Mouse (Mus musculus) forebrain, postnatal 0 days (tissue): ENCODE results near the gene Far2. TPM values are rescaled to one million over a fixed set of nuclear protein-coding genes. Genes with fewer than 3 reads are reported as not detected.
"Not testable (repeated sequence)": the region's sequence is repeated elsewhere in the genome, so short reads cannot be mapped to it uniquely, and the experiment has no call there.

Experiments
- ATAC-seq: fragments of 200-750 bp; cut with Nextera tagmentation; 2 replicates; pipeline ENCODE4 v1.8.0; 2017; ENCODE audit warnings: mild to moderate bottlenecking, moderate library complexity
- DNase-seq: peaks from one replicate; pipeline ENCODE4 v3.0.0-alpha.2; 2015
- H3K27ac ChIP-seq: fragments of 300-500 bp; sonication (generic); 2 replicates; pipeline ENCODE4 v1.5.1; 2014; ENCODE audit warnings: low read depth, mild to moderate bottlenecking, antibody characterized with exemption, low read length, moderate library complexity, mixed read lengths
- H3K27me3 ChIP-seq: fragments of 300-500 bp; sonication (generic); 2 replicates; pipeline ENCODE4 v1.6.1; 2014; ENCODE audit warnings: mild to moderate bottlenecking, low read length, mixed read lengths; ENCODE audit not compliant: insufficient read depth
- H3K36me3 ChIP-seq: fragments of 300-500 bp; sonication (generic); 2 replicates; pipeline ENCODE4 v1.6.1; 2014; ENCODE audit warnings: mild to moderate bottlenecking, moderate library complexity; ENCODE audit not compliant: insufficient read depth
- H3K4me1 ChIP-seq: fragments of 300-500 bp; sonication (generic); 2 replicates; pipeline ENCODE4 v1.6.1; 2014; ENCODE audit warnings: antibody characterized with exemption; ENCODE audit not compliant: insufficient read depth
- H3K4me2 ChIP-seq: fragments of 300-500 bp; sonication (generic); 2 replicates; pipeline ENCODE4 v1.6.1; 2014; ENCODE audit warnings: low read depth, mild to moderate bottlenecking, moderate library complexity
- H3K4me3 ChIP-seq: fragments of 300-500 bp; sonication (generic); 2 replicates; pipeline ENCODE4 v1.5.1; 2014; ENCODE audit warnings: low read depth, low read length, mixed read lengths
- H3K9ac ChIP-seq: fragments of 300-500 bp; sonication (generic); 2 replicates; pipeline ENCODE4 v1.6.1; 2014; ENCODE audit warnings: mild to moderate bottlenecking
- H3K9me3 ChIP-seq: fragments of 300-500 bp; sonication (generic); 2 replicates; pipeline ENCODE4 v1.6.1; 2016; ENCODE audit warnings: low read length
- CTCF ChIP-seq: sonication (generic); IDR thresholded peaks from 2 replicates; pipeline ENCODE4 v1.5.1; 2016; ENCODE audit warnings: antibody characterized with exemption, control low read depth, low read depth
- WGBS: fragments of 180-500 bp; shearing (Covaris S2); extraction: QIAGEN DNeasy Blood & Tissue Kit; methylation state at CpG from one replicate; pipeline ENCODE4 v1.1.7; 2014; 5-methylcytosine and 5-hydroxymethylcytosine counted together
- polyA plus RNA-seq: library from polyadenylated mRNA; unstranded; fragments of >200 nt; fragmentation: Nextera tagmentation; extraction: Ambion mirVana; gene quantifications from 2 replicates; pipeline ENCODE4 v1.2.1, GENCODE M21; 2015
- total RNA-seq: library from RNA; depleted of rRNA; stranded (reverse); fragments of >200 nt; gene quantifications from 2 replicates; pipeline ENCODE4 v1.2.3, GENCODE M21; 2014

The Far2 gene
- total and polyA plus RNA-seq, 2 experiments from 2014 or later = 29.5 to 34.0 TPM

- H3K27me3 ChIP-seq = no peaks in the 10 kb centered on the region
- H3K9ac ChIP-seq = no peak overlapping the region
- no peaks in the 10 kb centered on the region for H3K4me1 ChIP-seq
- no peaks in the 10 kb centered on the region for H3K36me3 ChIP-seq
- 64% methylated on average over 3 of the region's 3 CpGs for WGBS
- TF ChIP-seq CTCF = no peak
- DNase-seq (no peak), ATAC-seq (no peak)
- H3K27ac ChIP-seq = no peak overlapping the region
- H3K4me3 ChIP-seq = no peak overlapping the region
- H3K9me3 ChIP-seq = no peaks in the 10 kb centered on the region
- H3K4me2 ChIP-seq = no peak overlapping the region
Measured at GRCm38 (mm10) chr6:148116907-148117306, 69.8 kb downstream of the Far2 start.

GRCm38 (mm10) chr6:148117696-148118095, 70.6 kb downstream of the Far2 start:
- Histone ChIP-seq H3K9me3 (no peaks in the 10 kb centered on the region), H3K27me3 (no peaks in the 10 kb centered on the region), H3K27ac (no peak overlapping the region), H3K9ac (no peak overlapping the region), H3K4me1 (no peaks in the 10 kb centered on the region), H3K4me2 (no peak overlapping the region), H3K36me3 (no peaks in the 10 kb centered on the region), H3K4me3 (no peak overlapping the region)
- WGBS = 100% methylated on average over 1 of the region's 1 CpGs
- no peak for ATAC-seq
- DNase-seq = no peak
- TF ChIP-seq CTCF = no peak

DNA sequence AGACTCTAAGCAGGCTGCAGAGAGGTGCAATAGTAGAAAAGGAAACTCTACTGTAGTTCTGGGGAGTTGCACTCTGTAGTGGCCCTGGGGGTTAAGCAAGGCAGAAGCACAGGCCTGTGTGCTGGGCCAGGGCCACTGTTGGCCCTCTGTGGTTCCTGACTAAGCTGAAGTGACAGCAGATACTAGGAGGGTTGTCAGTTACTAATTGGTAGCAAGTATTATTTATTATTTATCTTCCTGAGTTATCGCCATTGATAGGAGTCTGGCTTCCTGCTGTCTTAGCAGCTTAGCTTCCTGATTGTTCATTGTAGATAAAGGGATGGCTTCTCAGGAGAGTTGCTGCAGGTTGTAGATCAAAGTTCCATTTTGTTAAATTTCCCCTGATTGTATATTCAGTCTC, 73.6 kb downstream of the Far2 start:
- Histone ChIP-seq H3K27me3 (no peaks in the 10 kb centered on the region), H3K4me2 (no peak overlapping the region), H3K9me3 (no peaks in the 10 kb centered on the region), H3K9ac (no peak overlapping the region), H3K4me3 (no peak overlapping the region), H3K36me3 (no peaks in the 10 kb centered on the region), H3K4me1 (no peaks in the 10 kb centered on the region), H3K27ac (no peak overlapping the region)
- TF ChIP-seq CTCF = no peak
- DNase-seq (no peak), ATAC-seq (no peak)
- 83% methylated on average over 1 of the region's 1 CpGs for WGBS

GRCm38 (mm10) chr6:148126851-148127250, 79.8 kb downstream of the Far2 start:
- not testable (repeated sequence) for DNase-seq, H3K27me3 ChIP-seq, H3K9me3 ChIP-seq, H3K4me2 ChIP-seq, H3K36me3 ChIP-seq, H3K27ac ChIP-seq, H3K9ac ChIP-seq, ATAC-seq, H3K4me1 ChIP-seq, H3K4me3 ChIP-seq
- 77% methylated on average over 10 of the region's 10 CpGs for WGBS

DNA sequence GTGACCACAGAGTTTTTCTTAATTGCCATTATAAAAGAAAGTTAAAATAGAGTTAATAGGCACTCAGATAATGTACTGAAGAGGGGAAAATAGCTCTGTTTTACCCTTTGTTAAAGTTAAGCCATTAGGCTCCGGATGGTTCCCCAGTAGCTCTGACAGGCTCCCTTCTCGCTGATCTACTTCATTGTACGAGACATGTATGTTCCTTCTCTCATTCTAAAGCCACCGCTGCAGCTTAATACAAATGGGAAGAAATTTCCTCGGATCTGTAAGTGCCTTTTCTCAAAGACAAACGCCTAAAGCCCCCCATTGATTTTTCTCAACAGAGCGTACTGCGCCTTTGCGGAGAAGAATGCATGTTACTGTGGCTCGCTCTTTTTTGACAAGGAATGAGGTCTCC, 85.3 kb downstream of the Far2 start:
- ATAC-seq (peak; percentile 66; the same call in 1 of the 2 replicates), DNase-seq (peak; percentile 10)
- H3K27me3 ChIP-seq = no peaks in the 10 kb centered on the region
- WGBS = 13% methylated on average over 10 of the region's 10 CpGs
- H3K27ac ChIP-seq = no peak overlapping the region
- no peak overlapping the region for H3K4me3 ChIP-seq
- TF ChIP-seq CTCF = no peak
- H3K36me3 ChIP-seq = no peaks in the 10 kb centered on the region
- H3K4me1 ChIP-seq = no peaks in the 10 kb centered on the region
- no peaks in the 10 kb centered on the region for H3K9me3 ChIP-seq
- H3K9ac ChIP-seq = no peak overlapping the region
- H3K4me2 ChIP-seq = no peak overlapping the region

GRCm38 (mm10) chr6:148133536-148133935, 86.5 kb downstream of the Far2 start:
- peak; percentile 61 for ATAC-seq
- no peaks in the 10 kb centered on the region for H3K9me3 ChIP-seq
- no peak overlapping the region for H3K27ac ChIP-seq
- no peak overlapping the region for H3K4me2 ChIP-seq
- no peak overlapping the region for H3K4me3 ChIP-seq
- peak; percentile 11 for DNase-seq
- no peak overlapping the region for H3K9ac ChIP-seq
- no peak for TF ChIP-seq CTCF
- no peaks in the 10 kb centered on the region for H3K27me3 ChIP-seq
- no peaks in the 10 kb centered on the region for H3K36me3 ChIP-seq
- H3K4me1 ChIP-seq = no peaks in the 10 kb centered on the region

DNA sequence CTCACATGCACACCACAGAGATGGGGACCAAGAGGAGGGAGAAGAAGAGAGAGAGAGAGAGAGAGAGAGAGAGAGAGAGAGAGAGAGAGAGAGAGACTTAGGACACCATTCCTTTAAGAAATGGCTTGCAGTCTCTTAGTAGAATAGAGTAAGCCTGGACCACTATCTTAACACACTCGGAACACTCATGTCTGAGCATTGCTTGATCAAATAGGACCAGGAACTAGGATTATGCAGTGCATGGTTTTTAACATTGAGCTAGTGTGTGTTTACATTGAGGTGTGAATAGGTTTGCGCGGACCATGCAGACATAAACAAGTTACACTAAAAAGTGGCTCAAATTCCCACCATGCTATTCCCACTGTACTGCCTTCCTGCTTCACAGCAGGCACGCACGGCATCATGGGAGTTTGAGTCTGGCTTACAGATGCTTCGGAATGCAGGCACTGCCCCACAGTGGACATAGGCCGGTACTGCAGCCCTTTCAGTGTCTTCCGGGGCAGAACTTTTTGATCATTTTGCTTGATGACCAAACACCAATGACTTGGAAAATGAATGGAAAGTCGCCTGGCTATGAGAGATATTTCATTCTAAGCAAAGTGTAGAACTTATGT, 88.8 kb downstream of the Far2 start:
- TF ChIP-seq CTCF = peak; percentile 96
- Histone ChIP-seq H3K9me3 (no peaks in the 10 kb centered on the region), H3K4me2 (no peak overlapping the region), H3K4me3 (no peak overlapping the region), H3K27ac (no peak overlapping the region), H3K36me3 (0 out of 2 replicates have a peak, but pooled peaks cover 3% of the 10 kb centered on the region), H3K9ac (no peak overlapping the region), H3K4me1 (no peaks in the 10 kb centered on the region), H3K27me3 (no peaks in the 10 kb centered on the region)
- DNase-seq (peak; percentile 86), ATAC-seq (peak; percentile 83)
- 26% methylated on average over 9 of the region's 9 CpGs for WGBS
